Mouse (Mus musculus) erythroblast, embryonic 14.5 days (primary cell): ENCODE measurements at regions not wholly inside any gene's neighbourhood (a gene's known extent, or its start where the extent isn't known, plus 50 kb on each side); places are given as distances from the start of the nearest gene placed in this dataset.
"Not testable (repeated sequence)": the region's sequence is repeated elsewhere in the genome, so short reads cannot be mapped to it uniquely, and the experiment has no call there.

Experiments
- GATA1 ChIP-seq: IDR thresholded peaks from 2 replicates; pipeline ENCODE4 v1.6.1; 2012; ENCODE audit warnings: low read length, inconsistent platforms, mixed read lengths
- TAL1 ChIP-seq: IDR thresholded peaks from 3 replicates; pipeline ENCODE4 v1.6.1; 2012; ENCODE audit warnings: low read length, inconsistent platforms, mixed read lengths

DNA sequence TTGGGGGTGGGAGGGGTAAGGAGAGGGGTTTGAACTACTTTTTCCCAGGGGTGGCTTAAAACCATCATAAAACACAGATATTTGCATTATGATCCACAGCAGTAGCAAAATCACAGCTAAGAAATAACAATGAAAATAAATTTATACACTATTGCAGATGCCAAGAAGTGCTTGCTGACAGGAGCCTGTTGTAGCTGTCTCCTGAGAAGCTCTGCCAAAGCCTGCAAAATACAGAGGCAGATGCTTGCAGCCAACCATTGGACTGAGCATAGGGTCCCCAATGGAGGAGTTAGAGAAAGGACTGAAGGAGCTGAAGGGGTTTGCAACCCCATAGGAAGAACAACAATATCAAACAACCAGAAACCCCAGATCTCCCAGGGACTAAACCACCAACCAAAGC lies 52.1 kb upstream of the Dyrk2 start:
- TF ChIP-seq GATA1, TAL1: not testable (repeated sequence)
